Mouse (Mus musculus) embryonic facial prominence, embryonic 12.5 days (tissue): ENCODE data around the gene Snapc4. TPM values are rescaled to one million over a fixed set of nuclear protein-coding genes. Genes with fewer than 3 reads are reported as not detected.

ENCODE experiments used
- ATAC-seq: fragments of 200-750 bp; cut with Nextera tagmentation; 2 replicates; pipeline ENCODE4 v1.8.0; 2017; ENCODE audit not compliant: insufficient number of reproducible peaks, insufficient read depth, low FRiP score, low TSS enrichment
- H3K27ac ChIP-seq: fragments of 300-500 bp; sonication (generic); 2 replicates; pipeline ENCODE4 v1.5.1; 2016; ENCODE audit warnings: mild to moderate bottlenecking
- H3K27me3 ChIP-seq: fragments of 300-500 bp; sonication (generic); 2 replicates; pipeline ENCODE4 v1.6.1; 2016; ENCODE audit warnings: mild to moderate bottlenecking, moderate library complexity
- H3K36me3 ChIP-seq: fragments of 300-500 bp; sonication (generic); 2 replicates; pipeline ENCODE4 v1.6.1; 2016; ENCODE audit warnings: mild to moderate bottlenecking
- H3K4me1 ChIP-seq: fragments of 300-500 bp; sonication (generic); 2 replicates; pipeline ENCODE4 v1.6.1; 2016
- H3K4me2 ChIP-seq: fragments of 300-500 bp; sonication (generic); replicated peaks from 2 replicates; pipeline ENCODE4 v1.6.1; 2016; ENCODE audit warnings: mild to moderate bottlenecking, moderate library complexity
- H3K4me3 ChIP-seq: fragments of 300-500 bp; sonication (generic); 2 replicates; pipeline ENCODE4 v1.5.1; 2016; ENCODE audit warnings: mild to moderate bottlenecking
- H3K9ac ChIP-seq: fragments of 300-500 bp; sonication (generic); 2 replicates; pipeline ENCODE4 v1.6.1; 2016; ENCODE audit warnings: mild to moderate bottlenecking, moderate library complexity
- H3K9me3 ChIP-seq: fragments of 300-500 bp; sonication (generic); 2 replicates; pipeline ENCODE4 v1.6.1; 2016; ENCODE audit warnings: mild to moderate bottlenecking, moderate library complexity
- WGBS: fragments of 180-500 bp; shearing (Covaris S2); methylation state at CpG from one replicate; pipeline ENCODE4 v1.1.7; 2016; 5-methylcytosine and 5-hydroxymethylcytosine counted together
- polyA plus RNA-seq: library from polyadenylated mRNA; unstranded; fragments of >200 nt; fragmentation: Nextera tagmentation; extraction: Ambion mirVana; gene quantifications from 2 replicates; pipeline ENCODE4 v1.2.1, GENCODE M21; 2016

The Snapc4 gene
- polyA plus RNA-seq, 1 experiment from 2014 or later, result 39.2 TPM

- Histone ChIP-seq H3K9ac (no peak overlapping the region), H3K4me2 (no peak overlapping the region), H3K9me3 (no peaks in the 10 kb centered on the region), H3K4me3 (no peak overlapping the region), H3K36me3 (peaks cover 11% of the 10 kb centered on the region), H3K4me1 (peaks cover 15% of the 10 kb centered on the region), H3K27ac (no peak overlapping the region), H3K27me3 (no peaks in the 10 kb centered on the region)
- no peak for ATAC-seq
- WGBS, result 91% methylated on average over 4 of the region's 4 CpGs
Measured at GRCm38 (mm10) chr2:26354401-26354800, 26.1 kb downstream of the Snapc4 start.

DNA sequence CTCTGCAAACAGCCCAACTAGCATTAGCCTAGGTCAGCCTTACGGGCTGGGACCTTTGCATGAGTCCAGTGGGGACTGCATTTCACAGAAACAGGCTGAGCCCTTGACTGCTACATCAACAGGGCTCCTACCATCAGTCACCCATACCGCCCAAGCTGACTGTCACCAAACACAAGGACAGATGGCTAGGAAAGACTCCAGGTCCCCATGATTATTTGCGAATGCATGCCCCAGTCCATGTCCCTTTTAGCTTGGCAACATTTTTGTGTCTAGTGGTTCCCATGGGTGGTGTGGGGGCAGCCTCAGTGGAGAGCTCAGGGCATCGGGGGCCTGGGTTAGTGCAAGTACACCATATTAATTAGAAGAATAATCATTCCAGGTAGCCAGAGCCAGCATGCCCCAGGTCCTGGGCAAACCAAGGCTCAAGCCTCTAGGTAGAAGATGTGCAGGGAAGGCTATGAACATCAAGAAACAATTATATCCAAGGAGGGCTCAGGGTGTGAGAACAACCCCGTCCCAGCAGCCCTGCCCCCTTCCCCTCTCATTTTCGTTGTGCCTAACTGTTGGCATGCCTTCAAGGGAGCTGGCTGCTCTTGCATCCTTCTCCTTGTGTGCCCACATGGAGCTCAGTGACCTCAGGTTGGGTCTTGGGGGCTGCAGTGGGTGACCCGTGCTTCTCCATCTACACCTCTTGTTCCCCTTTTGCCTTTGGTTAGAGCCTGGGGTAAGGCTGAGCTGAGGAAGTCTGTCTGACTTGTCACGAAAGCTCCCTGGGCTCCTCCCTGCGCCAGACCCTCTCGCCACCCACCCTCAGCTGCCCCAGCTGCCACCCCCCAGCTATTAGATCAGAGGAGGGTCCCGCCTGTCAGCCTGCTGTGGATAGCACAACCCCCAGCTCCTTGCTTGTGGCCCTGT is 27.1 kb downstream of the Snapc4 start:
- ATAC-seq, result no peak
- 88% methylated on average over 11 of the region's 11 CpGs for WGBS
- Histone ChIP-seq H3K27me3 (no peaks in the 10 kb centered on the region), H3K9ac (peak overlapping the region; percentile 80; the same call in 1 of the 2 replicates), H3K4me3 (peak overlapping the region; percentile 82; the same call in 1 of the 2 replicates), H3K4me2 (peak overlapping the region; percentile 96), H3K4me1 (peaks cover 15% of the 10 kb centered on the region), H3K27ac (no peak overlapping the region), H3K36me3 (peaks cover 21% of the 10 kb centered on the region), H3K9me3 (no peaks in the 10 kb centered on the region)

- Histone ChIP-seq H3K4me2 (peak overlapping the region; percentile 96), H3K9me3 (no peaks in the 10 kb centered on the region), H3K9ac (peak overlapping the region; percentile 80), H3K27ac (peak overlapping the region; percentile 63; the same call in 1 of the 2 replicates), H3K36me3 (peaks cover 26% of the 10 kb centered on the region), H3K27me3 (no peaks in the 10 kb centered on the region), H3K4me1 (peaks cover 17% of the 10 kb centered on the region), H3K4me3 (peak overlapping the region; percentile 82)
- 2% methylated on average over 36 of the region's 36 CpGs for WGBS
- ATAC-seq, result 0 out of 2 replicates have a peak, but pooled peaks have one; percentile 6
Measured at GRCm38 (mm10) chr2:26352291-26352910, 28.1 kb downstream of the Snapc4 start.

DNA sequence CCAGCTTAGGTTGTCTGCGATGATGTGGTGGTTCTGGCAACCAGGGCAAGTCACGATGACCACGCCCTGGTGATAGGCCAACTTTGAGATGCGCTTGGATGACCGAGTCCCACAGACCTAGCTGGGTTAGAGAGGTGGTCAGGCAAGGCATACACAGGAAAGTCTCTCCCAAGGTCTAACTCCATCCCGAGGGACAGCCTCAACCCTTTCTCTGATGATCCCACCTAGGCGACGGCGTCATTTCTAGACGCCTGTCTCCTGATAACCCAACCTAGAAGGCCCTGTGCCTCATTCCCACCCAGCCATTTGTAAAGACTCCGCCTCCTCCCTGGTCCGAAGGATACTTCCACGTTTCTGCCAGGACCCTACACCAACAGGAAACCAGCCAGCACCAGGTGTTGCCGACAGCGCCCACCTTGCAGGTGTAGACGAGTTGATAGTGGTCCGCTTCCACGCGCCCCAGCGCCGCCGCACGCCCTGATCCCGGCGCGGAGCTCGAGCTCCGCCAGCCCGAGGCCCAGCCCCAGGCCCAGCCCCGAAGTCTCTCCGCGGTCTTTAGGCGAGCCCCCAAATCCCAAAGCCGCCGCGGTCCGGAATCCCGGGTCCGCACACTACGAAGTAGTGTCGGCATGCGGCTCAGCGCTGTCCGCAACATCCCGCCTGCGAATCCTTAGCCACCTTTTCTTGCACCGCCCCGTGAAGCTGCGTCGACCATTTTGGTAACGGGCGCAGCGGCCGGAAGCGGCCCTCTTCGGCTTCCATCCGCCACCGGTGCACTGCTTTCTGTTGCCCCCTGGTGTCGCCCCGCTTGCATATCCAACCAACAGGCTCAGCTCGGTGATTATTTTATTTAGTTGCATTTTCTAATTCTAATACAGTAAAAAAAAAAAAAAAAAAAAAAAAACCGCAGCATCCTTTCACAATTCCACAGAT is 28.8 kb downstream of the Snapc4 start, which contains the start of gene Dnlz:
Gene Dnlz, minus strand, starts transcription at position 753 of the 933 bp plus-strand sequence.
- Histone ChIP-seq H3K27ac (peak within 1 kb of the TSS; percentile 84), H3K4me3 (peak within 1 kb of the TSS; percentile 82), H3K9me3 (no peaks in the 10 kb centered on the region), H3K27me3 (no peaks in the 10 kb centered on the region), H3K36me3 (peaks cover 34% of the 10 kb centered on the region), H3K9ac (peak within 1 kb of the TSS; percentile 89), H3K4me1 (peaks cover 21% of the 10 kb centered on the region), H3K4me2 (peak within 1 kb of the TSS; percentile 96)
- peak; percentile 32 for ATAC-seq
- WGBS, result 2% methylated on average over 62 of the region's 62 CpGs

GRCm38 (mm10) chr2:26348241-26348640 is 32.2 kb downstream of the Snapc4 start:
- peaks cover 66% of the 10 kb centered on the region for H3K36me3 ChIP-seq
- H3K4me2 ChIP-seq, result no peak overlapping the region
- H3K9ac ChIP-seq, result no peak overlapping the region
- no peaks in the 10 kb centered on the region for H3K27me3 ChIP-seq
- 54% methylated on average over 6 of the region's 6 CpGs for WGBS
- no peaks in the 10 kb centered on the region for H3K9me3 ChIP-seq
- ATAC-seq, result no peak
- H3K4me3 ChIP-seq, result no peak overlapping the region
- H3K4me1 ChIP-seq, result peaks cover 21% of the 10 kb centered on the region
- H3K27ac ChIP-seq, result peak overlapping the region; percentile 50

DNA sequence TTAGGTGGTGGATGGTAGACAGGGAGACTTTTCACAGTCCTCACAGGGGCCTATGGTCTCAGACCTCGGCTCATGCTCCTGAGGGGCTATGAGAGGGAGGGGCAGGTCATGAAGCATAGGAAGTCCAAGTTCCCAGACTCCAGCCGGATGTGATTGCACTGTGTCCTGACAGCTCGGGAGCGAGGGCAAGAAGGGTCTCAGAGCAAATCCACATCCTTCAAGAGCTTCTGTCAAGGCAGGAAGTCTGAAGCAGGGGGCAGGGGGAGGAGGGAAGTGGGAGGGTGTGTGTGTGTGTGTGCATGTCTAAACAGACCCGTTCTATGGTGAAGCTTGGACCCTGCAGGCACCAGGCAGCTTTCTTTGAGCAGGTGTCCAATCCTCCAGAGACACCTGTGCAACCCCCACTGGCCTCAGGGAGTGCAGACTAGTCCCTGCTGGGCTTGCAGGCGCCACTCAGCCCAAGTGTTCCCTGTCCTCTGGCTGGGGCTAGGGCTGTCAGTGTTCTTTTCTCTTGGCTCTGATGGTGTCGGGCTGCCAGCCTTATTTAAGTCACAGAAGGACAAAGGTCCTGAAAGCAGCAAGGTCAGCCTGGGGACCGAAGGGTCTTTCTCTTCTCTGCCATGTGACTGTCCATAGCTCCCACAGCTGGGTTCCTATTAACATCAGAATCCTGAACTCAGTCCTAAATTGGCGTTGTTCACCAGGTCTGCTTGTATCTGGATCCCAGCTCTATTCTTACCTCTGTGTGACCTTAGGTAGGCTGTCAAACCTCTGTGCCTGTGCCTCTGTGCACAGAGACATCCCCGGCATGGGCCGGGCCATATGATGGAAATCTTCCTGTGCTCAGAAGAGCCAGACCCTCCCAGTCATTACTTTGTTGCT is 37.6 kb downstream of the Snapc4 start:
- Histone ChIP-seq H3K27ac (no peak overlapping the region), H3K4me2 (no peak overlapping the region), H3K36me3 (peaks cover 89% of the 10 kb centered on the region), H3K4me3 (no peak overlapping the region), H3K9ac (no peak overlapping the region), H3K27me3 (no peaks in the 10 kb centered on the region), H3K4me1 (peaks cover 4% of the 10 kb centered on the region; the same call in 1 of the 2 replicates), H3K9me3 (no peaks in the 10 kb centered on the region)
- ATAC-seq, result no peak
- 61% methylated on average over 11 of the region's 11 CpGs for WGBS

GRCm38 (mm10) chr2:26342044-26342443 is 38.4 kb downstream of the Snapc4 start:
- 0 out of 2 replicates have a peak, but pooled peaks cover under 1% of the 10 kb centered on the region for H3K4me1 ChIP-seq
- no peak overlapping the region for H3K9ac ChIP-seq
- H3K27ac ChIP-seq, result 0 out of 2 replicates have a peak overlapping the region, but pooled peaks have one; percentile 12
- ATAC-seq, result no peak
- no peaks in the 10 kb centered on the region for H3K9me3 ChIP-seq
- H3K36me3 ChIP-seq, result peaks cover 84% of the 10 kb centered on the region
- 80% methylated on average over 10 of the region's 10 CpGs for WGBS
- no peak overlapping the region for H3K4me3 ChIP-seq
- H3K27me3 ChIP-seq, result no peaks in the 10 kb centered on the region
- H3K4me2 ChIP-seq, result no peak overlapping the region

GRCm38 (mm10) chr2:26341510-26341981 is 38.9 kb downstream of the Snapc4 start:
- no peaks in the 10 kb centered on the region for H3K9me3 ChIP-seq
- 93% methylated on average over 2 of the region's 2 CpGs for WGBS
- peaks cover 79% of the 10 kb centered on the region for H3K36me3 ChIP-seq
- H3K9ac ChIP-seq, result no peak overlapping the region
- ATAC-seq, result no peak
- no peak overlapping the region for H3K4me2 ChIP-seq
- H3K4me3 ChIP-seq, result no peak overlapping the region
- H3K27me3 ChIP-seq, result no peaks in the 10 kb centered on the region
- H3K27ac ChIP-seq, result 0 out of 2 replicates have a peak overlapping the region, but pooled peaks have one; percentile 12
- H3K4me1 ChIP-seq, result no peaks in the 10 kb centered on the region

- Histone ChIP-seq H3K4me1 (no peaks in the 10 kb centered on the region), H3K9me3 (no peaks in the 10 kb centered on the region), H3K27me3 (no peaks in the 10 kb centered on the region), H3K27ac (no peak overlapping the region), H3K4me2 (no peak overlapping the region), H3K4me3 (no peak overlapping the region), H3K36me3 (peaks cover 55% of the 10 kb centered on the region), H3K9ac (no peak overlapping the region)
- ATAC-seq, result no peak
- 92% methylated on average over 5 of the region's 5 CpGs for WGBS
Measured at GRCm38 (mm10) chr2:26339204-26339551, 41.3 kb downstream of the Snapc4 start.
